Mouse (Mus musculus) myocyte (in vitro differentiated cells): ENCODE data around the gene Cacna2d2. TPM values are rescaled to one million over a fixed set of nuclear protein-coding genes. Genes with fewer than 3 reads are reported as not detected.
A peak's percentile ranks its signal among the peaks of the same experiment; 100 is the strongest.

Experiments
- H3K27me3 ChIP-seq: one replicate; pipeline ENCODE4 v1.6.1; 2011; ENCODE audit not compliant: control insufficient read depth, insufficient read depth, insufficient read length
- H3K36me3 ChIP-seq: one replicate; pipeline ENCODE4 v1.6.1; 2011; ENCODE audit not compliant: control insufficient read depth, insufficient read depth
- H3K4me2 ChIP-seq: one replicate; pipeline ENCODE4 v1.6.1; 2011; ENCODE audit warnings: low read depth, control low read depth
- H3K4me3 ChIP-seq: one replicate; pipeline ENCODE4 v1.5.1; 2011; ENCODE audit warnings: mild to moderate bottlenecking, control low read depth, moderate library complexity
- H3K79me2 ChIP-seq: one replicate; pipeline ENCODE4 v1.6.1; 2011; ENCODE audit not compliant: control insufficient read depth, insufficient read depth
- H3ac ChIP-seq: one replicate; pipeline ENCODE4 v1.6.1; 2011; ENCODE audit not compliant: control insufficient read depth, insufficient read length
- CEBPB ChIP-seq: IDR thresholded peaks from 2 replicates; pipeline ENCODE4 v1.6.1; 2011; ENCODE audit warnings: mild to moderate bottlenecking, moderate library complexity; ENCODE audit not compliant: poor library complexity, insufficient read depth, severe bottlenecking
- E2F4 ChIP-seq: IDR thresholded peaks from one replicate; pipeline ENCODE4 v1.6.1; 2011; ENCODE audit warnings: mild to moderate bottlenecking, control low read depth, moderate library complexity; ENCODE audit not compliant: insufficient read depth
- MAX ChIP-seq: IDR thresholded peaks from one replicate; pipeline ENCODE4 v1.6.1; 2011; ENCODE audit warnings: low read depth, mild to moderate bottlenecking, control low read depth
- MYOD1 ChIP-seq, 3 experiments: IDR thresholded peaks; one replicate each; pipeline ENCODE4 v1.6.1; 2011; ENCODE audit warnings: control low read depth in 2 of 3, low read depth in 2 of 3, mild to moderate bottlenecking in 2 of 3, moderate library complexity in 1 of 3; ENCODE audit not compliant: insufficient read length in 2 of 3, control insufficient read depth in 1 of 3
- MYOG ChIP-seq, 3 experiments: IDR thresholded peaks; one replicate each; pipeline ENCODE4 v1.6.1; 2011; ENCODE audit warnings: control low read depth in 2 of 3, low read depth in 2 of 3, mild to moderate bottlenecking in 2 of 3; ENCODE audit not compliant: insufficient read length in 2 of 3, control insufficient read depth in 1 of 3, insufficient read depth in 1 of 3
- POLR2A ChIP-seq: IDR thresholded peaks from one replicate; pipeline ENCODE4 v1.6.1; 2011; ENCODE audit warnings: low read depth, mild to moderate bottlenecking, control low read depth, moderate library complexity; ENCODE audit not compliant: insufficient read length
- POLR2AphosphoS2 ChIP-seq: IDR thresholded peaks from one replicate; pipeline ENCODE4 v1.6.1; 2011; ENCODE audit warnings: low read depth, control low read depth; ENCODE audit not compliant: insufficient read length
- REST ChIP-seq: IDR thresholded peaks from one replicate; pipeline ENCODE4 v1.6.1; 2011; ENCODE audit warnings: mild to moderate bottlenecking, control low read depth, moderate library complexity; ENCODE audit not compliant: insufficient read depth, insufficient read length
- SRF ChIP-seq: IDR thresholded peaks from one replicate; pipeline ENCODE4 v1.6.1; 2011; ENCODE audit warnings: low read depth; ENCODE audit not compliant: control insufficient read depth, insufficient read length
- TCF12 ChIP-seq: IDR thresholded peaks from one replicate; pipeline ENCODE4 v1.6.1; 2011; ENCODE audit warnings: mild to moderate bottlenecking, control low read depth; ENCODE audit not compliant: poor library complexity, insufficient read depth, severe bottlenecking
- TCF3 ChIP-seq: IDR thresholded peaks from one replicate; pipeline ENCODE4 v1.6.1; 2011; ENCODE audit warnings: low read depth, control low read depth; ENCODE audit not compliant: insufficient read length
- USF1 ChIP-seq: IDR thresholded peaks from one replicate; pipeline ENCODE4 v1.6.1; 2011; ENCODE audit warnings: low read depth, mild to moderate bottlenecking, control low read depth, moderate library complexity
- polyA plus RNA-seq: library from polyadenylated mRNA; unstranded; fragments of >200 nt; fragmentation: generic; extraction: Trizol; gene quantifications from one replicate; pipeline ENCODE4 v1.2.1, GENCODE M21; 2012; ENCODE audit warnings: missing spikeins

Gene Cacna2d2
- polyA plus RNA-seq, 1 experiment, result 0.50 TPM

DNA sequence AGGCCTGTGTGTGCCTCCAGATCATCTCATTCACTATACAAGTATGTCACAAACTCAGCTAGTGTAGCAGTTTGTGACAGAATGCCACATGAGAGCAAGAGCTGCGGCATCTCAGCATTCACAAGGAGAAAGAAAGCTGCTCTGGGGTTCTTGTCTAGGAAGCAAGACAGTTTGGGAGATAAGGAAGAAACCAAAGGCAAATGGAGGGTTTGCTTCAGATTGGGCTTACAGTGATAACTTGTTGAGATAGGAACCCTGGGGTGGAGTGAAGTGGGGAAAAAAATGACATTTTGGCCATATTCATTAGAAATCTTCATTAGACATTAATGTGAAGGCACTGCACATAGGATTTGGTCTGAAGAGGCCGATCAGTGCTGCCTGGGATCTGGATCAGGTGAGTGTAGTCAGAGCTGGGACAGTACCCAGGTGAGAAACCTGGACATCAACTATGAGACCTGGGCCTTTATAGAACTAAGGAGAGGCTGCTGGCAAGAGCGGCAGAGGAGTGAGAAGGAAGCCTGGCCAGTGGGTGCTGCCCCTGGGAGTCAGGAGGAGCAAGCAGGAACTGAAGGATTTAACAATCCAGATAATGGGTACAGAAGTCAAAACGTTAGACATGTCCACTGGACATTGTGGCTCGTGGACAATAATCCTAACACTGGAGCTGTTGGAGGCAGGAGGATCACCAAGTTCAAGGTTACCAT lies 153.4 kb downstream of the Cacna2d2 start:
- H3K79me2 ChIP-seq, result peaks cover 44% of the 10 kb centered on the region
- H3ac ChIP-seq, result no peak overlapping the region
- TF ChIP-seq TCF3 (no peak), POLR2AphosphoS2 (no peak), POLR2A (no peak), SRF (no peak), MYOD1 (IDR thresholded peaks at IDR 0.05; ENCODE audit: control insufficient read depth in 1 of 3, insufficient read length in 2 of 3, low read depth in 2 of 3) (no peak), USF1 (no peak), REST (no peak), TCF12 (no peak), MYOG (IDR thresholded peaks at IDR 0.05; ENCODE audit: control insufficient read depth in 1 of 3, insufficient read depth in 1 of 3, insufficient read length in 2 of 3, low read depth in 2 of 3) (no peak)
- no peaks in the 10 kb centered on the region for H3K27me3 ChIP-seq
- peak overlapping the region; percentile 85 for H3K4me2 ChIP-seq
- peaks cover 8% of the 10 kb centered on the region for H3K36me3 ChIP-seq
- peak overlapping the region; percentile 96 for H3K4me3 ChIP-seq

DNA sequence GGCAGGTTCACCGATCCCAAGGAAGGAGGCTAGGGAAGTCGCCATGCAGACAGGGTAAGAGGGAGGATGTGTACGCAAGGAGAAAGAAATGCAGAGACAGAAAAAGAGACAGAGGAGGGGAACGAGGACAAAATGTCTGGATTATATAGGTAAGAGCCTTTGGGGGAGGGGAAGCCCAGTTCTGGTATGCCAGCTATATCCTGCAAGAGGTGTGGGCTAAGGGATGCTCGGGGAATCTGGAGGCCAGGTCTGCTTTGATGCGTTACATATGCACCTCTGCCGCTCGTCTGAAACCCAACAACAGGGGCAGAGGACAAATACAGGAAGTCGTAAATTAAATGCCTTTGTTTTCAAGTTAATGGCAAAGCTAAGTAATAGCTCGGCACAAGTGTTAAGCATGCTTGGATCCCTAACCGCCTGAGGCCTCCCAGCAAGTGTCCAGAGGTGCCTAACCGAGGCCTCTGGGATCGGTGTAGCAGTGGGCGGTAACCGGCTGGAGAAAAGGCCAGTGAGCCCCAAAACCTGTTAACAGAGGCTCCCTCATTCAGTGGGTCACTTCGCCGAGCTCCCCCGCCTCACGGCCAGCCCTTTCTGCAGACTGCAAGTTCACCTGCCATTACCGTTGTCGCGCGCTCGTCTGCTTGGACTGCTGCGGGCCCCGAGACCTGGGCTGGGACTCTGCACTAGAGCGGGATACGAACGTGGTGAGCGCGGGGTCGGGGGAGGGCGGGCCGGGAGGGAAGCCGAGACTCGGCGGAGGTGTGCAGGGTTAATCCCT lies 154.3 kb downstream of the Cacna2d2 start:
- H3K79me2 ChIP-seq, result peaks cover 52% of the 10 kb centered on the region
- peak overlapping the region; percentile 85 for H3K4me2 ChIP-seq
- H3K36me3 ChIP-seq, result peaks cover 17% of the 10 kb centered on the region
- H3K4me3 ChIP-seq, result peak overlapping the region; percentile 96
- H3K27me3 ChIP-seq, result no peaks in the 10 kb centered on the region
- no peak for TF ChIP-seq SRF
- no peak for TF ChIP-seq REST
- no peak for TF ChIP-seq E2F4
- no peak for TF ChIP-seq MYOG (IDR thresholded peaks at IDR 0.05; ENCODE audit: control insufficient read depth in 1 of 3, insufficient read depth in 1 of 3, insufficient read length in 2 of 3, low read depth in 2 of 3)
- no peak for TF ChIP-seq USF1
- no peak for TF ChIP-seq POLR2A
- peak overlapping the region; percentile 96 for H3ac ChIP-seq

GRCm38 (mm10) chr9:107554319-107554825 lies 155.0 kb downstream of the Cacna2d2 start:
- peaks cover 52% of the 10 kb centered on the region for H3K79me2 ChIP-seq
- peak overlapping the region; percentile 85 for H3K4me2 ChIP-seq
- no peaks in the 10 kb centered on the region for H3K27me3 ChIP-seq
- peak overlapping the region; percentile 96 for H3K4me3 ChIP-seq
- TF ChIP-seq MYOG (IDR thresholded peaks at IDR 0.05; ENCODE audit: control insufficient read depth in 1 of 3, insufficient read depth in 1 of 3, insufficient read length in 2 of 3, low read depth in 2 of 3) (peak in 1 of 3 experiments; percentile 1), REST (no peak), SRF (no peak), MAX (no peak), MYOD1 (IDR thresholded peaks at IDR 0.05; ENCODE audit: control insufficient read depth in 1 of 3, insufficient read length in 2 of 3, low read depth in 2 of 3) (peak in 1 of 3 experiments; percentile 2), CEBPB (no peak), USF1 (no peak), TCF12 (no peak), POLR2A (peak; percentile 86), POLR2AphosphoS2 (peak; percentile 93), E2F4 (no peak), TCF3 (no peak)
- peak overlapping the region; percentile 96 for H3ac ChIP-seq
- H3K36me3 ChIP-seq, result peaks cover 24% of the 10 kb centered on the region

GRCm38 (mm10) chr9:107555031-107555457 lies 155.6 kb downstream of the Cacna2d2 start:
- Histone ChIP-seq H3K4me3 (peak overlapping the region; percentile 96), H3ac (peak overlapping the region; percentile 96)

DNA sequence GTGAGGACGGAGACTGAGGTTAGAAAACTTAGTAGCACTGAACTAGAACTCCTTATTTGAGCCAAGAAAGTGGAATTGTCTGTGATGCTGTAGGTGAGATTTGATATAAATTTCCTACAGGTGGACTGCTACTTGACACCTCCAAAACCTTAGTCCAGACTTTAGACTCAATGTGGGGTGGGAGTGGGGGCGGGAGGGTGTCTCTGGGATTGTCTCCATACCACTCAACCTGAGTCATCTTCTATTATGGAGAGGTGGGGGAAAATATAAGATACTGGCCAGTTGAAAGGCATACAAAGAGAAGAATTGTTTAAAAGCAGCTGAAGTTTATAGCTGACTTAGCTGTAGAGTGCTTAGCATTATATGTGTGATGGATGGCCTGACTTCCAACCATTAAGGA lies 156.3 kb downstream of the Cacna2d2 start:
- peak overlapping the region; percentile 48 for H3K4me2 ChIP-seq
- peaks cover 52% of the 10 kb centered on the region for H3K79me2 ChIP-seq
- H3K36me3 ChIP-seq, result peaks cover 37% of the 10 kb centered on the region
- no peaks in the 10 kb centered on the region for H3K27me3 ChIP-seq
- peak overlapping the region; percentile 96 for H3K4me3 ChIP-seq
- peak overlapping the region; percentile 96 for H3ac ChIP-seq
- TF ChIP-seq MAX (no peak), MYOG (IDR thresholded peaks at IDR 0.05; ENCODE audit: control insufficient read depth in 1 of 3, insufficient read depth in 1 of 3, insufficient read length in 2 of 3, low read depth in 2 of 3) (no peak), POLR2AphosphoS2 (no peak), POLR2A (no peak), REST (no peak), CEBPB (no peak), TCF3 (no peak)

More at GRCm38 (mm10) chr9:107555031-107555457, 155.6 kb downstream of the Cacna2d2 start:
- peaks cover 30% of the 10 kb centered on the region for H3K36me3 ChIP-seq
- TF ChIP-seq POLR2AphosphoS2 (peak; percentile 71), USF1 (no peak), POLR2A (peak; percentile 33)
- H3K79me2 ChIP-seq, result peaks cover 52% of the 10 kb centered on the region
- peak overlapping the region; percentile 48 for H3K4me2 ChIP-seq
- H3K27me3 ChIP-seq, result no peaks in the 10 kb centered on the region
